Mouse (Mus musculus): ENCODE data around the gene Oprl1.

GRCm38 (mm10) chr2:181673501-181673900 is 41.3 kb upstream of the Oprl1 start:
- TF ChIP-seq CTCF (IDR thresholded peaks at IDR 0.05; ENCODE audit: low read depth, low read length) (no peak), POLR2A (IDR thresholded peaks at IDR 0.05; ENCODE audit: insufficient read depth, low read length) (no peak)
